Mouse (Mus musculus) erythroblast, embryonic 14.5 days (primary cell): Measurements from ENCODE around the gene Grik4.

ENCODE experiments used
- GATA1 ChIP-seq: IDR thresholded peaks from 2 replicates; pipeline ENCODE4 v1.6.1; 2012; ENCODE audit warnings: low read length, inconsistent platforms, mixed read lengths
- TAL1 ChIP-seq: IDR thresholded peaks from 3 replicates; pipeline ENCODE4 v1.6.1; 2012; ENCODE audit warnings: low read length, inconsistent platforms, mixed read lengths

DNA sequence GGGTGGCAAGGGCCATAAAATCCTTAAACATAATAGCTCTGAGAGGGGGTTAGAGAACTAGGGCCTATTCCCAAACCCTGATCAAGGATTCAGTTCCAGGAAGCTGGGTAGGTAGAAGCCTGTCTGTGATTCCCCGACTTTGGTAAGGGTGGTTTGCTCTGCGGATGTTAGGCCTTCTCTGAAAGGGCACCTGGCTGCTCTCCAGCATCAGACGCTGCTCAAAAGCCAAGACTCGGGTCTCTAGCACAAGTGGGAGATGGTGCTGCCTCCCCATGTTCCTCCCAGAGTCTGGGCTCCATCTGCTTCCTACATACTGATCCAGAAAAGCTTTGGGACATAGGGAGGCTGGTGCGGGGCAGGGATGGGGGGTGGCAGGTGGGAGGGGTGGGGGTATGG is 270.3 kb downstream of the Grik4 start:
- TF ChIP-seq GATA1 (no peak), TAL1 (no peak)
